Mouse (Mus musculus): ENCODE data around the gene Edf1.

GRCm38 (mm10) chr2:25541644-25542367 lies 15.8 kb upstream of the Edf1 start:
- TF ChIP-seq CTCF (IDR thresholded peaks at IDR 0.05; ENCODE audit: extremely low read depth, insufficient read depth, low read length): no peak
- no peak for TF ChIP-seq POLR2A (IDR thresholded peaks at IDR 0.05; ENCODE audit: extremely low read depth, insufficient read depth, low read length)

Measured in cortical plate, adult 2 months (tissue).